ENCODE assay signal across 11 mouse cellular contexts in the genomic region with DNA sequence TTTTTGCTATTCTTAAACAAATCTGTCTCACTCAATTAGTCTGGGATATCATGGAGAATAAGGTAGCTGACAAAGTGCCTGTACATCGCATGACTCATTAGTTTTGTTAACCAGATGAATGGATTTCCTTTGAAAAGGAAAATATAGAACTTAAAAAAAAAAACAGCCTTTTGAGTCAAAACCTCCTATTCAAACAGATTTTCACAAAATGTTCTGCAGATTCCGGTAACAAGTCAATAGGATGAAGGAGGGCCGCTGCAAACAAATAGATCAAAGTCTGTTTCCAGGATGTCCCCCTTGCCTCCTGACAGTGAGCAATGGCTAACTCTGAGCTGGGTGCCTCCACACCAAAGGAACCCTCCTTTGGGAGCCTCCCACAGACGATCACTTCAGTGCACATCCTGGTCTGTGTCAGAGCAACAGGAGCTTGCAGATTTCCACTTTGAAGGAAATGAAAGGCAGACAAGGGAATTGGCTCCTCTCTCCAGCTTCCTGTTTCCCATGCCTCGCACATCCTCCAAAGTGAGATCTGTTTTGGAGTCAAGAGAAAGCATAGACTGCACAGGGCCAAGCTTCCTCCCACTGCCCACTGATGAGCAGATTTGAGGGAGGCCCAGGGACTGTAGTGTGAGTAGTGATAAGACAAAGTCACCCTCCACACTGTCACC.
DNase-seq lines count a peak whose midpoint lies in the region; ATAC-seq lines count a peak whose summit lies in the region.
"Had no signal": no experiment of that assay in that cellular context is flagged by ENCODE, and none has a peak within 500 bp of the region (broad histone marks: within the 10 kb centered on the region; RNA-seq: fewer than 3 reads in every experiment).

No protein-coding gene starts in this region.

- H3K36me3 ChIP-seq in embryonic facial prominence, embryonic 13.5 days: no peaks in the 10 kb centered on the region
- H3K36me3 ChIP-seq in embryonic facial prominence, embryonic 10.5 days (replicated peaks): no peaks in the 10 kb centered on the region
- H3K36me3 ChIP-seq in heart, embryonic 11.5 days (ENCODE audit: control insufficient read depth, insufficient read depth, low read length): no peaks in the 10 kb centered on the region
- H3K36me3 ChIP-seq: stomach, embryonic 15.5 days had no signal

- H3K27me3 ChIP-seq in embryonic facial prominence, embryonic 13.5 days: no peaks in the 10 kb centered on the region
- no peaks in the 10 kb centered on the region for H3K27me3 ChIP-seq in embryonic facial prominence, embryonic 10.5 days (replicated peaks; ENCODE audit: low read depth, poor library complexity, severe bottlenecking)
- no peaks in the 10 kb centered on the region for H3K27me3 ChIP-seq in heart, embryonic 11.5 days (ENCODE audit: control insufficient read depth, insufficient read depth, low read length)
- H3K27me3 ChIP-seq: stomach, embryonic 15.5 days had no signal

- no peak overlapping the region for H3K4me2 ChIP-seq in embryonic facial prominence, embryonic 13.5 days
- H3K4me2 ChIP-seq in heart, embryonic 11.5 days: no peak overlapping the region
- H3K4me2 ChIP-seq: stomach, embryonic 15.5 days had no signal

- H3K9ac ChIP-seq in embryonic facial prominence, embryonic 13.5 days: no peak overlapping the region
- no peak overlapping the region for H3K9ac ChIP-seq in heart, embryonic 11.5 days (ENCODE audit: low read depth, low read length)
- H3K9ac ChIP-seq: stomach, embryonic 15.5 days had no signal

- H3K27ac ChIP-seq in embryonic facial prominence, embryonic 13.5 days: peak overlapping the region; percentile 9; the same call in 1 of the 2 replicates
- H3K27ac ChIP-seq in embryonic facial prominence, embryonic 10.5 days (replicated peaks): no peak overlapping the region
- H3K27ac ChIP-seq in heart, embryonic 11.5 days (ENCODE audit: low read depth, low read length): peak overlapping the region; percentile 66
- H3K27ac ChIP-seq: gastrocnemius, adult 2 months had no signal

- no peaks in the 10 kb centered on the region for H3K9me3 ChIP-seq in embryonic facial prominence, embryonic 13.5 days
- no peaks in the 10 kb centered on the region for H3K9me3 ChIP-seq in embryonic facial prominence, embryonic 10.5 days
- H3K9me3 ChIP-seq in heart, embryonic 11.5 days (replicated peaks; ENCODE audit: control insufficient read depth, low read length): no peaks in the 10 kb centered on the region
- H3K9me3 ChIP-seq: stomach, embryonic 15.5 days had no signal

- no peaks in the 10 kb centered on the region for H3K4me1 ChIP-seq in embryonic facial prominence, embryonic 13.5 days
- H3K4me1 ChIP-seq in embryonic facial prominence, embryonic 10.5 days: peaks cover 13% of the 10 kb centered on the region
- peaks cover 3% of the 10 kb centered on the region; the same call in 1 of the 2 replicates for H3K4me1 ChIP-seq in heart, embryonic 11.5 days (ENCODE audit: control insufficient read depth, insufficient read depth, low read length)
- H3K4me1 ChIP-seq: stomach, embryonic 15.5 days had no signal

- 56% methylated on average over 5 of the region's 5 CpGs for WGBS in embryonic facial prominence, embryonic 13.5 days
- 66% methylated on average over 5 of the region's 5 CpGs for WGBS in embryonic facial prominence, embryonic 10.5 days
- WGBS in heart, embryonic 11.5 days (ENCODE audit: insufficient replicate concordance): 52% methylated on average over 5 of the region's 5 CpGs

- ATAC-seq in embryonic facial prominence, embryonic 13.5 days (ENCODE audit: insufficient number of reproducible peaks, insufficient read depth, low FRiP score, low TSS enrichment, low read depth): no peak
- ATAC-seq in heart, embryonic 11.5 days (replicated peaks; ENCODE audit: insufficient number of reproducible peaks, low FRiP score, low TSS enrichment): peak; percentile 39; the same call in 1 of the 2 replicates
- ATAC-seq in CD4-positive, CD25-positive, alpha-beta regulatory T cell, adult 4 months: no peak

- no peak for DNase-seq in embryonic facial prominence, embryonic 10.5 days (ENCODE audit: low spot score)
- DNase-seq in Muller cell, postnatal 12 days (ENCODE audit: inconsistent ontology term): peak; percentile 55
- DNase-seq in kidney, postnatal 10 days: peak; percentile 38
- no peak for DNase-seq in layer of hippocampus, adult 11-12 months (ENCODE audit: low spot score)
- no peak for DNase-seq in MN1 (ENCODE audit: low spot score)
- DNase-seq: gastrocnemius, adult 2 months; layer of hippocampus, postnatal 36 days had no signal

- H3K4me3 ChIP-seq in embryonic facial prominence, embryonic 13.5 days: no peak overlapping the region
- H3K4me3 ChIP-seq in embryonic facial prominence, embryonic 10.5 days: no peak overlapping the region
- no peak overlapping the region for H3K4me3 ChIP-seq in heart, embryonic 11.5 days (ENCODE audit: low read depth, low read length)
- H3K4me3 ChIP-seq: gastrocnemius, adult 2 months; stomach, embryonic 15.5 days had no signal

Comparison
In these comparisons a context has a peak if more than half of its experiments do, and no peak if none do; other contexts are left out.
1. DNase-seq: peak in Muller cell, postnatal 12 days (single experiment) and kidney, postnatal 10 days (single experiment); none in embryonic facial prominence, embryonic 10.5 days (single experiment), layer of hippocampus, adult 11-12 months (single experiment) and MN1 (single experiment).